Mouse (Mus musculus) hindbrain, embryonic 16.5 days (tissue): Measurements from ENCODE around the gene Clns1a. TPM values are rescaled to one million over a fixed set of nuclear protein-coding genes. Genes with fewer than 3 reads are reported as not detected.

ENCODE experiments used
- ATAC-seq: fragments of 200-750 bp; cut with Nextera tagmentation; 2 replicates; pipeline ENCODE4 v1.8.0; 2017; ENCODE audit warnings: moderate TSS enrichment, moderate library complexity
- H3K27ac ChIP-seq: fragments of 300-500 bp; sonication (generic); 2 replicates; pipeline ENCODE4 v1.5.1; 2014; ENCODE audit warnings: low read depth, mild to moderate bottlenecking, control low read depth, low read length, moderate library complexity
- H3K27me3 ChIP-seq: fragments of 300-500 bp; sonication (generic); replicated peaks from 2 replicates; pipeline ENCODE4 v1.6.1; 2014; ENCODE audit warnings: low read length; ENCODE audit not compliant: control insufficient read depth, insufficient read depth
- H3K36me3 ChIP-seq: fragments of 300-500 bp; sonication (generic); 2 replicates; pipeline ENCODE4 v1.6.1; 2014; ENCODE audit warnings: mild to moderate bottlenecking, low read length, moderate library complexity, mixed read lengths; ENCODE audit not compliant: control insufficient read depth, insufficient read depth
- H3K4me1 ChIP-seq: fragments of 300-500 bp; sonication (generic); 2 replicates; pipeline ENCODE4 v1.6.1; 2014; ENCODE audit warnings: low read depth, low read length; ENCODE audit not compliant: control insufficient read depth, insufficient read depth
- H3K4me2 ChIP-seq: fragments of 300-500 bp; sonication (generic); 2 replicates; pipeline ENCODE4 v1.6.1; 2014; ENCODE audit warnings: mild to moderate bottlenecking, low read length, control low read depth, moderate library complexity
- H3K4me3 ChIP-seq: fragments of 300-500 bp; sonication (generic); 2 replicates; pipeline ENCODE4 v1.5.1; 2014; ENCODE audit warnings: mild to moderate bottlenecking, low read length, control low read depth, moderate library complexity
- H3K9ac ChIP-seq: fragments of 300-500 bp; sonication (generic); 2 replicates; pipeline ENCODE4 v1.6.1; 2014; ENCODE audit warnings: low read depth, mild to moderate bottlenecking, control low read depth, low read length, moderate library complexity
- H3K9me3 ChIP-seq: fragments of 300-500 bp; sonication (generic); 2 replicates; pipeline ENCODE4 v1.6.1; 2014; ENCODE audit warnings: mild to moderate bottlenecking, low read length, moderate library complexity; ENCODE audit not compliant: control insufficient read depth
- WGBS: fragments of 180-500 bp; shearing (Covaris S2); extraction: QIAGEN DNeasy Blood & Tissue Kit; methylation state at CpG from one replicate; pipeline ENCODE4 v1.1.7; 2014; 5-methylcytosine and 5-hydroxymethylcytosine counted together
- polyA plus RNA-seq: library from polyadenylated mRNA; unstranded; fragments of >200 nt; fragmentation: Nextera tagmentation; extraction: Ambion mirVana; gene quantifications from 2 replicates; pipeline ENCODE4 v1.2.1, GENCODE M21; 2015

Clns1a gene
- polyA plus RNA-seq, 1 experiment from 2014 or later, result 184 TPM

DNA sequence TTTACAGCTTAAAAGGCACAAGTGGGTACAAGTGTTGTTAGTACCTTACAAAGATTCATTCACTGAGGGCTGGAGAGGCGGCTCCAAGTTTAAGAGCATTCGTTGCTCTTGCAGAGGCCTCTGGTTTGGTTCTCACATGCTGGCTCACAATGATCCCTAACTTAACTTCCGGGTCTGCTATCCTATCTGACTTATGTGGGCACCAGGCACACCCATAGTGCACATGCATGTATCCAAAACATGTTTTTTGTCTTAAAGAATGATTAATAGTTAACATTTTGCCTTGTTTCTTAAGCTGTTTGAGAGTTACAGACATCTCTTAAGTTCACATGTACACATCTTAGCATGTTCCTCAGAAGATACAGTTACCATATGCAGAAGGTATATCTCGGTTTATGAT is 3.7 kb downstream of the Clns1a start:
- Histone ChIP-seq H3K36me3 (peaks cover 3% of the 10 kb centered on the region; the same call in 1 of the 2 replicates), H3K9ac (no peak overlapping the region), H3K27ac (no peak overlapping the region), H3K9me3 (0 out of 2 replicates have a peak, but pooled peaks cover 2% of the 10 kb centered on the region), H3K4me1 (peaks cover 14% of the 10 kb centered on the region), H3K27me3 (no peaks in the 10 kb centered on the region), H3K4me3 (no peak overlapping the region), H3K4me2 (no peak overlapping the region)
- ATAC-seq, result no peak
- 98% methylated on average over 4 of the region's 4 CpGs for WGBS

DNA sequence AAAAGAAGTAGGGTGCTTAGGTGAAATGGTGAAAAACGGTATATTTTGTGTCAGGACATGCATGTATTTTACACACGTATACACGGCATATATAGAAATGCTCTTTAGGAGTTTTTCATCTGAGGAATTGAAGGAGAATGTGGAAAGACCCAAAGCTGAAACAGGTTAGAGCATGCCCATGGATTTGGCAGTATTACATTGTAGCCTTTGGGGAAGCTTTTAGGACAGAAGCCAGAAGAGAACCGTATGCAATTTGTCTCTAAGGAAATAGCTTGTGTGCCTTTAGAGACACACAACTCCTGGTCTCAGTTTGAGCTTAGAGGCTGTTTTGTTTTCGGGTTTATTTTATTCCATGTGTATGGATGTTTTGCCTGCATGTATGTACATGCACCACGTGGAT is 4.7 kb downstream of the Clns1a start:
- no peak overlapping the region for H3K4me2 ChIP-seq
- no peak overlapping the region for H3K9ac ChIP-seq
- no peak overlapping the region for H3K27ac ChIP-seq
- ATAC-seq, result no peak
- no peak overlapping the region for H3K4me3 ChIP-seq
- 85% methylated on average over 6 of the region's 6 CpGs for WGBS
- peaks cover 3% of the 10 kb centered on the region; the same call in 1 of the 2 replicates for H3K36me3 ChIP-seq
- H3K9me3 ChIP-seq, result 0 out of 2 replicates have a peak, but pooled peaks cover 2% of the 10 kb centered on the region
- no peaks in the 10 kb centered on the region for H3K27me3 ChIP-seq
- H3K4me1 ChIP-seq, result peaks cover 8% of the 10 kb centered on the region

- 63% methylated on average over 4 of the region's 4 CpGs for WGBS
- Histone ChIP-seq H3K36me3 (peaks cover 2% of the 10 kb centered on the region; the same call in 1 of the 2 replicates), H3K27ac (no peak overlapping the region), H3K9me3 (no peaks in the 10 kb centered on the region), H3K4me3 (no peak overlapping the region), H3K27me3 (no peaks in the 10 kb centered on the region), H3K9ac (no peak overlapping the region), H3K4me1 (no peaks in the 10 kb centered on the region; the same call in 1 of the 2 replicates), H3K4me2 (no peak overlapping the region)
- ATAC-seq, result no peak
These were observed 10.7 kb downstream of the Clns1a start for GRCm38 (mm10) chr7:97707123-97707522.

GRCm38 (mm10) chr7:97707809-97708208 is 11.4 kb downstream of the Clns1a start:
- no peak overlapping the region for H3K27ac ChIP-seq
- H3K27me3 ChIP-seq, result no peaks in the 10 kb centered on the region
- H3K4me3 ChIP-seq, result no peak overlapping the region
- H3K36me3 ChIP-seq, result peaks cover 3% of the 10 kb centered on the region; the same call in 1 of the 2 replicates
- H3K9ac ChIP-seq, result no peak overlapping the region
- no peaks in the 10 kb centered on the region; the same call in 1 of the 2 replicates for H3K4me1 ChIP-seq
- H3K9me3 ChIP-seq, result no peaks in the 10 kb centered on the region
- no peak for ATAC-seq
- WGBS, result 95% methylated on average over 5 of the region's 5 CpGs
- no peak overlapping the region for H3K4me2 ChIP-seq

- H3K36me3 ChIP-seq, result peaks cover 10% of the 10 kb centered on the region; the same call in 1 of the 2 replicates
- no peaks in the 10 kb centered on the region for H3K27me3 ChIP-seq
- H3K27ac ChIP-seq, result no peak overlapping the region
- H3K9me3 ChIP-seq, result no peaks in the 10 kb centered on the region
- no peak overlapping the region for H3K4me2 ChIP-seq
- WGBS, result 79% methylated on average over 3 of the region's 3 CpGs
- H3K4me3 ChIP-seq, result no peak overlapping the region
- H3K4me1 ChIP-seq, result no peaks in the 10 kb centered on the region; the same call in 1 of the 2 replicates
- no peak for ATAC-seq
- H3K9ac ChIP-seq, result no peak overlapping the region
These were observed 12.8 kb downstream of the Clns1a start for GRCm38 (mm10) chr7:97709204-97709603.

GRCm38 (mm10) chr7:97714651-97715050 is 18.2 kb downstream of the Clns1a start:
- Histone ChIP-seq H3K36me3 (peaks cover 33% of the 10 kb centered on the region), H3K4me2 (no peak overlapping the region), H3K4me1 (no peaks in the 10 kb centered on the region), H3K27me3 (no peaks in the 10 kb centered on the region), H3K27ac (no peak overlapping the region), H3K9ac (no peak overlapping the region), H3K9me3 (0 out of 2 replicates have a peak, but pooled peaks cover 2% of the 10 kb centered on the region), H3K4me3 (no peak overlapping the region)
- no peak for ATAC-seq
- 96% methylated on average over 5 of the region's 5 CpGs for WGBS

DNA sequence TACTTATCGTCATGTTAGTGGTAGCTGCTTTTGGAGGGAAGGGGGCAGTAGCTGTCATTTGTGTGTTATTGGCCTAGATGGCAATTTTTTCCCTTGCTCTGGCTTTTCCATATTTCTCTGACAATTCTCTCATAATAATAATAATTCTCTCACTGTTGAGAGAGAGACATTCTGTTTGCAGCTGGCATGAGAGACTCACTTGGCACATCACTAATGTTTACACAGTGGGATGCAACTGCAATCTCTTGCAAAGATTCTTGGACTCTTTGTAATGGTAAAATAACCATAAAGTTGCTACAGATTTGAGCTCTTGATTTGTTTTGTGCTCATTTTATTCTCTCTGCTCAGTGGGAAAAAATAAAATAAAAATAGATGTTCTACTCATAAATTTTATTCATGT is 20.9 kb downstream of the Clns1a start:
- 100% methylated on average over 1 of the region's 1 CpGs for WGBS
- Histone ChIP-seq H3K9ac (no peak overlapping the region), H3K36me3 (peaks cover 31% of the 10 kb centered on the region)

DNA sequence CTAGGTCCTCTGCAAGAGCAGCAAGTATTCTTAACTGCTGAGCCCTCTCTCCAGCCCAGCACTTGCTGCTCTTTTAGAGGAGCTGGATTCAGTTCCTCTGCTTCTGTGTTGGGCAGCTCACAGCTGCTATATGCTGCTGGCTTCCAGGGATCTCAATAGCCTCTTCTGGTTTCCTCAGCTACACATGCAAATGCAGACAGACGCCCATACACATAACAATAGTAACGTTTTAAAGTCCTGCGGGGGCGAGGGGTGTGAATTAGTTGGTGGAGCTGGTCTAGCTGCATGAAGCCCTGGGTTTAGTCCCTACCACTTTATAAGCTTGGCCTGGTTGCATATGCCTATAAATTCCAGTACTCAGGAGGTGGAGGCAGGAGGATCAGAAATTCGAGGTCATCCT is 22.6 kb downstream of the Clns1a start:
- no peak for ATAC-seq
- no peak overlapping the region for H3K4me3 ChIP-seq
- no peak overlapping the region for H3K4me2 ChIP-seq
- no peak overlapping the region for H3K27ac ChIP-seq
- 0 out of 2 replicates have a peak, but pooled peaks cover 2% of the 10 kb centered on the region for H3K9me3 ChIP-seq
- no peaks in the 10 kb centered on the region for H3K4me1 ChIP-seq
- WGBS, result 78% methylated on average over 5 of the region's 5 CpGs
- H3K9ac ChIP-seq, result no peak overlapping the region
- peaks cover 23% of the 10 kb centered on the region for H3K36me3 ChIP-seq
- H3K27me3 ChIP-seq, result no peaks in the 10 kb centered on the region

More for the DNA sequence above, 20.9 kb downstream of the Clns1a start:
- Histone ChIP-seq H3K27ac (no peak overlapping the region), H3K9me3 (0 out of 2 replicates have a peak, but pooled peaks cover 2% of the 10 kb centered on the region), H3K27me3 (no peaks in the 10 kb centered on the region), H3K4me1 (no peaks in the 10 kb centered on the region), H3K4me3 (no peak overlapping the region), H3K4me2 (no peak overlapping the region)
- no peak for ATAC-seq

DNA sequence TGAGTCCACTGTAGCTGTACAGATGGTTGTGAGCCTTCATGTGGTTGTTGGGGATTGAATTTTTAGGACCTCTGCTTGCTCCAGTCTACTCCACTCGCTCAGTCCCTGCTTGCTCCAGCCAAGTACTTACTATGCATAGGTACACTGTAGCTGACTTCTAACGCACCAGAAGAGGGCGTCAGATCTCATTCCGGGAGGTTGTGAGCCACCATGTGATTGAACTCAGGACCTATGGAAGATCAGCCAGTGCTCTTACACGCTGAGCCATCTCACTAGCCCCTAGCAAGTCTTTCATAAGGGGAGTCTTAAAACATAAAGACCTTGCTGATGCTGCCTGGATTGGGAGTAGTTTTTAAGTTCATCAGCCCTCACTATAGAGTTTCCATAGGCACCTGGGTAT is 23.7 kb downstream of the Clns1a start:
- ATAC-seq, result no peak
- Histone ChIP-seq H3K9me3 (no peaks in the 10 kb centered on the region), H3K4me1 (no peaks in the 10 kb centered on the region), H3K9ac (no peak overlapping the region), H3K36me3 (peaks cover 15% of the 10 kb centered on the region), H3K27ac (no peak overlapping the region), H3K4me2 (no peak overlapping the region), H3K4me3 (no peak overlapping the region), H3K27me3 (no peaks in the 10 kb centered on the region)
- 83% methylated on average over 5 of the region's 5 CpGs for WGBS
